Mouse (Mus musculus): ENCODE measurements around the gene Olfr1446.

GRCm38 (mm10) chr19:12903643-12904042 lies 10.3 kb upstream of the Olfr1446 start, which contains the start of gene Olfr1447:
- TF ChIP-seq CTCF (IDR thresholded peaks at IDR 0.05; ENCODE audit: low read depth, low read length) (no peak), POLR2A (IDR thresholded peaks at IDR 0.05; ENCODE audit: extremely low read depth, insufficient read depth, low read length) (no peak)

All from liver, adult 2 months (tissue).